In the genomic region with DNA sequence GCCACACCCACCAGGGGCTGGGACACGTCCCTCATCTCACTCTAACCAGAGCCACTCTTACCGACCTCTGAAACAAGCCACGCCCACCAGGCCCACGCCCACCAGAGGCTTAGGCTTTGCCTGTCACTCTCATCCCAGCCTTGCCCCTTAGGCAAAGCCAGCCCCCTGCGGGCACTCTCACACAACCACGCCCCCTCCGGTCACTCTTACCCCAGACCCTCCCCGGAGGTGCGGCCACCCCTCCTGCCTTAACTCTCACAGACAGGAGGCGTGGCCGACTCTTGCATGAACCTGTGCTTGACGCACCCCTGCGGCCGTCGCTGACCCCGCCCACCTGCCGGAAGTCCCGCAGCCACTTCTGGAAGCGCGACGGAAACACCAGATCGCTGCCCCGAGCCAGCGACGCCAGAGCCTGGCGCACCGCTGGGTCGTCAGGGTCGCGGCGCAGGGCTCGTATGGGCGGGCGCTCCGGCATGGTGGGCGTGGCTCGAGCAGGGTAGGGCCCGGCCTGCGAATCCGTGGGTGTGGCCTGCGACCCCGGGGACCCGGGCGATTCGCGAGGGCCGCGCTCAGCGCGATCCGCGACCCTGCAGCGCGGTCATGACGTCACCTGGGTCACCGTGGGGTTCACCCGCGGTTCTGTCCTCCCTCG, we compare ENCODE assay signal across 8 mouse cellular contexts. TPM values are rescaled to one million over a fixed set of nuclear protein-coding genes. Genes with fewer than 3 reads are reported as not detected.
DNase-seq lines count a peak whose midpoint lies in the region; ATAC-seq lines count a peak whose summit lies in the region.

No protein-coding gene starts in this region.

- peak overlapping the region; percentile 64 for H3K4me3 ChIP-seq in hindbrain, embryonic 11.5 days (ENCODE audit: low read depth, low read length)

- peak overlapping the region; percentile 61 for H3K4me2 ChIP-seq in hindbrain, embryonic 11.5 days (replicated peaks; ENCODE audit: low read depth, low read length)

- peak; percentile 99 for DNase-seq in MN1 (ENCODE audit: low spot score)
- DNase-seq in cerebellum, adult 9-10 months, result peak; percentile 94
- peak; percentile 94 for DNase-seq in hindbrain, embryonic 11.5 days (ENCODE audit: low spot score)
- peak; percentile 92 to 94 for DNase-seq in layer of hippocampus, postnatal 10 days (ENCODE audit: low spot score in 2 of 2)
- peak; percentile 100 for DNase-seq in lung, postnatal 10 days
- DNase-seq in ovary, postnatal 36 days (ENCODE audit: low spot score), result peak; percentile 95
- DNase-seq in thymus, postnatal 36 days, result peak; percentile 91 to 95

- H3K9me3 ChIP-seq in hindbrain, embryonic 11.5 days (ENCODE audit: control insufficient read depth, low read length), result no peaks in the 10 kb centered on the region

- H3K4me1 ChIP-seq in hindbrain, embryonic 11.5 days (replicated peaks; ENCODE audit: control insufficient read depth, insufficient read depth, low read length), result no peaks in the 10 kb centered on the region

- H3K27me3 ChIP-seq in hindbrain, embryonic 11.5 days (ENCODE audit: control insufficient read depth, insufficient read depth, low read length), result no peaks in the 10 kb centered on the region

- peak overlapping the region; percentile 69 for H3K9ac ChIP-seq in hindbrain, embryonic 11.5 days (ENCODE audit: low read depth, low read length)

- no peaks in the 10 kb centered on the region for H3K36me3 ChIP-seq in hindbrain, embryonic 11.5 days (ENCODE audit: control insufficient read depth, insufficient read depth, low read length)

- peak overlapping the region; percentile 94 for H3K27ac ChIP-seq in hindbrain, embryonic 11.5 days (ENCODE audit: low read depth, low read length)

- WGBS in hindbrain, embryonic 11.5 days, result under 1% methylated on average over 47 of the region's 59 CpGs

- peak; percentile 31 for ATAC-seq in frontal cortex, adult (ENCODE audit: low TSS enrichment)
- ATAC-seq in hindbrain, embryonic 11.5 days (ENCODE audit: low FRiP score), result peak; percentile 65

RNA-seq across cellular contexts. Expression of gene Ppp2r3d, which starts 53.7 kb away (rescaled TPM):
- 110 and 118 TPM in 2 replicates for polyA plus RNA-seq in hindbrain, embryonic 11.5 days (2014; fragmentation: Nextera tagmentation; extraction: Ambion mirVana)
- total RNA-seq in layer of hippocampus, postnatal 10 days (2021), result 100 to 1,000 TPM; 110 to 113 TPM

Comparison
In these comparisons a context has a peak if more than half of its experiments do, and no peak if none do; other contexts are left out.
1. Peak in every context shown above with its lines: DNase-seq, ATAC-seq, H3K4me3 ChIP-seq and H3K27ac ChIP-seq.